Mouse (Mus musculus) cerebellum, postnatal 36 days (tissue): Measurements from ENCODE around the gene Trp63.
"Not testable (repeated sequence)": the region's sequence is repeated elsewhere in the genome, so short reads cannot be mapped to it uniquely, and the experiment has no call there.

Source experiments
- DNase-seq, 2 experiments: peaks; one replicate each; pipeline ENCODE4 v3.0.0; 2021 to 2022; ENCODE audit warnings: mixed read lengths in 2 of 2

The Trp63 gene

DNA sequence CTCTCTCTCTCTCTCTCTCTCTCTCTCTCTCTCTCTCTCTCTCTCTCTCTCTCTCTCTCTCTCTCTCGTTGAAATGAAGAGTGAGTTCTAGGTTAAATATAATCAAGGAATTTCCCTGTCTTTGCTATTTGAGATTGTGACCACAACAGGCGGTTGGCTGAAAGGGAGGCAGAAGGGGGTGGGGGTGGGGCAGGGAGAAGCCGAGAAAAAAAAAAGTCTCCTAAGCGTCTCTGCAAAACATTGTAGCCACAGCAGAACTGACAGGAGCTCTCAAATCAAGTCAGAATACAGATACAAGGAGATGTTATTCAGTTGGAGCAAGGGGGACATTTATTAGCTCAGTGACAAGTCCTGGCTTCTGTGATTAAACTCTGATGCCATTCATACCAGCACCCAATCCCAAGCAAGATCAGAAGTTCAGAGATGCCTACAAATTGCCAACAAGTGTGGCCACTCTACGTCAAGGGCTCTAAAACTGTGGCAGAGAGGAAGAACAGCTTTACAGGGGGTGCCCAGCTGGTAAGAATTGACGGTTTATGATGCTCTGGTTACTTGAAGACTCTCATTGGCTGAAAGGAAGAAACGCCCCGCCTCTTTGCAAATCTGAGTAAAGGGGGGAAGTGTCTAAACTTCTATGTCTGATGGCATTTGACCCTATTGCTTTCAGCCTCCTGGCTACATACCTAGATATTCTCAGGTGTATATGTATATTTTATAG, at the start of gene Trp63:
TSS of gene Trp63 (plus strand) at position 233 of the 718 bp plus-strand sequence.
- DNase-seq: no peak

DNA sequence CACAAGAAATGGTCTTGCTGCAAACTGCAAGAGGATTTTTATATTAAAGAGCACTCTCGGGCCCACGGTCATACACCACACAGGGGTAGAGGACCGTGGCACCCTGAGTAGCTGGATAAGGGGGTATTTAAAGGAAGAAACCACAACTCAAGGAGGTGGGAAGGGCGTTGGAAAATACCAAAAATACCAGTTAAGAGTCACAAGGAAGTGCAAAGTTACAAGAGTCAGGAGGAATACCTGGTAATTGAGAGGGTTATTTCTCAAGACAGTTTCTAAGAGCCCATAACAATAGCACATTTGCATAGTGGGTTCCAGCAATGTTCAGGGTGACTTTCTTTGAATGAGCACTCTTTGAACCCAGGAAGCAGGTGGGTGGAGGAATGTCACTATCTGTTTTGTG, 38.8 kb upstream of the Trp63 start:
- not testable (repeated sequence) for DNase-seq

DNA sequence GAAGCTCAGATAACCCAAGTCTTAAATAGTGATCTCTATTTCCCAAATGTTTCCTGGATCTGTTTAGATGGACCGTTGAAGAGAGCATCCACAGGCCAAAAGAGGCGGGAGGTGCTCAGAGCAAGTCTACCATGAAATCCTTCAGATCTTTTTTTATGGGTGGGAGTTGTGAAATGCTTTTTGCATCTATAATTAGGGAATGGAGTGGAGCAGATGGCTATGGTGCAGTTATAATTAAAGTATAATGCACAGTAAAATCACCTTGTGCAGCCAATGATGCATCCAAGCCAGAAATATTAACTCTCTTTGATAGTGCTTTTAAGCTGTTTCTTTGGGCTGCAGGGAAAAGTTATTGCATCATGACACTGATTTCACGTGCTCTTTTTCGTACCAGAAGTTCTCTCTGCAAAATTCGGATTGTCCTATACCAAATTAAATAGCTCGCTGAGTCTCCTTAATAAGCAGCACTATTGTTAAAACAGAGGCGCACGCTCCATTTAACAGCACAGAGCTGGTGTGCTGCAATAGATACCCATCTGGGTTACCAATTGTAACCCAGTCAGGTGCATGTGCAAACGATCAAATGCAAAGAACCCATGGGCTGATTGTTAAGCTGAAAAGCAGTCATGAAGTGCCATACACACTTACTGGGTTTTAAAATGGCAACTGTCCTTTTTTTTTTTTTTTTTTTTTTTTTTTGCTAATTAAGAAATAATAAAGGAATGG, 22.9 kb upstream of the Trp63 start:
- DNase-seq: no peak

GRCm38 (mm10) chr16:25663116-25663515, 20.4 kb upstream of the Trp63 start:
- DNase-seq: no peak

- no peak for DNase-seq
Observed at GRCm38 (mm10) chr16:25673861-25674440, 9.6 kb upstream of the Trp63 start.

GRCm38 (mm10) chr16:25680369-25680768, 3.2 kb upstream of the Trp63 start:
- DNase-seq: no peak

DNA sequence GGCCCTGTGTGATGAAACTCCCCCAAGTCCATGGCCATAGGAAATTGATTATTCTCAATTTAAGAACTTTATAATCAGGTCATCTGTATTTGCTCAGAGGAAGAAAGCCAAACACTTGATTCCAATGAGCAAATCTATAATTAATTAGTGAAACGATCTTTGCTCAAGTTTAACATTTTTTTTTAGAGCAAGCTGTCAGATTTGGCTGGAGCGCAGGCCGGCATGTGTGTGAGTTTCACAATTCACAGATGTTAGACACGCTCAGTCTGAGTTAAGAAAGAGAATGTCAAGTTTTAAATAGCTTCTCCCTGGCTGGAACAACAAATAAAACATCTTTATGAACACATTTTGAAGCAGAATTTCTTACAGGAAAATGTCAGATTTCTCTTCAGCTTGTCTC, 1.0 kb upstream of the Trp63 start:
- no peak for DNase-seq

DNA sequence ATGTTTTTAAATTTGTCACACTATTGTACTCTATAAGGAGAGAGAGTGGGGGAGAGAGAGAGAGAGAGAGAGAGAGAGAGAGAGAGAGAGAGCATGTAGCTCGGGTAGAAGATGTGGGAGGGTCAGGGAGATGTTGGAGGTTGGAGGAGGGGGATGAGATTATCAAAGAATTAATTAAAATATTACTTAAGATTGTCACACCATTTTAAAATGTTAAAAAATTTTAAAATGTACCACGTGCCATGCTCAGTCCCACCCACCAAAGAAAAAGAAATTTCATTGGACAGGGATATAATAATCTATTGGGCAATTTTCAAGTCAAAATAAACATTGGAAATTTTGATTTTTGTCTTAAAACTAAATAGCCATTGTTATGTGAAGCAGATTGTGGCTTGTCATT, 1.0 kb downstream of the Trp63 start:
- DNase-seq: no peak

DNA sequence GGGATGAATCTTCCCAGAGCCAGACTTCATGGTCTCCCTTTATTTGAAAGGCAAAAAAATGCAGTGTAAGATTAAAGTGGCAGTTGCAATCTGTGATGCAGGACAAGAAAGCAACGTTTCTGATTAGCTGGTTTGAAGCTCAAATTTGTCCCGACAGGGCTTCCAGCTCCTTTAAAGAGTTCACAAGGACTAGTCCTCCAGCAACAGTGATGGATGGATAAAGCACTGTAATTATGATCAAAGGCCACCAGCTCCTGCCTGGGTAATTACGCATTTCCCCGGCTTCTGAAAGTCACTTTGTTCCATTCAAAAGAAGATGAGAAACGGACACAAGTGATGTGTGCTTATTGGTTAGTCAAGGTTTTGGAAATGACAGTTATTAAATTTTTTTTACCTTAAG, 7.0 kb downstream of the Trp63 start:
- no peak for DNase-seq

DNA sequence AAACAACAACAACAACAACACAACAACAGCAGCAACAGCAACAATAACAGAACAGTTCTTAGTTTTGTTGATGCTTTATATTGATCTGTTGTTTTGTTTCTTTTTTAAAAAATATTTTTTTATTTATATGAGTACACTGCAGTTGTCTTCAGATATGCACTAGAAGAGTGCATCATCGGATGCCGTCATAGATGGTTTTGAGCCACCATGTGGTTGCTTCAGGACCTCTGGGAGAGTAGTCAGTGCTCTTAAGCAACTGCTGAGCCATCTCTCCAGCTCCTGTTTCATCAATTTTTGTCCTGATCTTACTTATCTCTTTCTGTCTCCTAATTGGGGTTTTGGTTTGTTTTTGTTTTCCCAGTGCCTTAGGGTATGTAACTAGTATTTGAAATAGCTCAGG, 17.7 kb downstream of the Trp63 start:
- DNase-seq: no peak

- no peak for DNase-seq
Observed at GRCm38 (mm10) chr16:25706260-25706659, 22.7 kb downstream of the Trp63 start.

DNA sequence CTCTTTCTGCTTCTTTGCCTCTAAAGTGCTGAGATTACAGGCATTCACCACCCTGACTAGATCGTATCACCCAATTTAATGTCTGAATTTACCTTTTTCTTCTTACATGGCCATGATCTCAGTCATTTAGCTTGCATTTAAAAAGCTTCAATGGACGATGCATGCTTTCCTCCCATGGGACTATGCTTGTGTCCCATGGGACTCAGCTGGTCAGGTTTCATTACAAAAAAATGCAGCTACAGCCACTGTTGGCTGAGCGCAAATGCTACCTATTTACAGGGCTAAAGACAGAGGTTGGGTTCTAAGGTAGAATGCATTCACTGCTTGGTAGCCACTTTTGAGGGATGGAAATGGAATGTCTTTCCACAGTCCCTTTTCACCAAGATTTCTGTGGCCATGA, 32.2 kb downstream of the Trp63 start:
- no peak for DNase-seq

- DNase-seq: no peak
Observed at GRCm38 (mm10) chr16:25723131-25723530, 39.6 kb downstream of the Trp63 start.

- no peak for DNase-seq
Observed at GRCm38 (mm10) chr16:25727001-25727400, 43.4 kb downstream of the Trp63 start.

- DNase-seq: no peak
Observed at GRCm38 (mm10) chr16:25727957-25728506, 44.5 kb downstream of the Trp63 start.

- no peak for DNase-seq
Observed at GRCm38 (mm10) chr16:25736912-25737311, 53.3 kb downstream of the Trp63 start.

- no peak for DNase-seq
Observed at GRCm38 (mm10) chr16:25737623-25738050, 54.1 kb downstream of the Trp63 start.

- DNase-seq: no peak
Observed at GRCm38 (mm10) chr16:25746807-25747206, 63.2 kb downstream of the Trp63 start.

GRCm38 (mm10) chr16:25751866-25752265, 68.3 kb downstream of the Trp63 start:
- DNase-seq: no peak

DNA sequence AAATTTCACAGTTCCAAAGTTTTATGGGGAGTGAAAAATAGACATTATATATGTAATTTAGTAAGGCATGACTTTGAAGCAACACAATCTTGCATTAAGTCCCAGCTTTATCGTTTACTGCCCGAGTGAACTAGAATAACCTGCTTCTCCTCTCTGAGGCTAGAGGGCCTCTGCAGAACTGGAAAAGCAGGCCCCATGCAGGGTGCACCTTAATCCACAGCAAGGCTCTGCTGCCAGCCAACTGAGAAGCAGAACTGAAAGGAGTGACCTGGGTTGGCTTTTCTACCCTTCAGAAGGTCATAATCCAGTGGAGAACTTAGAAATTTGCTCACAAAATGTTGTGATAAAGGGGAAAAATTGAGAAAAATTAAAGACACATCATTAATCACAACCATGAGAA, 74.5 kb downstream of the Trp63 start:
- DNase-seq: no peak

DNA sequence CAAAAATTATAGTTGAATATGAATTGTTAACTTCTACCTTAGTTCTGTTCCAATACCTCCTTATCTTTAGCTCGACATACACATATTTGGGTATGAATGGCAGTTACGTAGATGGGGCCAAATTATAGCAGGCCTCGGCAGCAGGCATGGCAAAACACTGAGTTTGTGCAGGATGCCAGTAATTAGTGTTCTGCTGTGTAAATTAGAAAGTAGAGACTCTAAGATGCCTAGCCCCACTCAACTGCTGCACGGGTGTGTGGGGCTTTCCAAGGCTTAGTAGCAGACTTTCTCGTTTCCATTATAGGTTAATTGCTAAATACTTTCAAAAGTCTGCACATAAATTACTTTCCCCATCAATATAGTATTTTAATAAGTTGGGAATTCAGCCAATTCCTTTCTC, 82.0 kb downstream of the Trp63 start:
- no peak for DNase-seq

DNA sequence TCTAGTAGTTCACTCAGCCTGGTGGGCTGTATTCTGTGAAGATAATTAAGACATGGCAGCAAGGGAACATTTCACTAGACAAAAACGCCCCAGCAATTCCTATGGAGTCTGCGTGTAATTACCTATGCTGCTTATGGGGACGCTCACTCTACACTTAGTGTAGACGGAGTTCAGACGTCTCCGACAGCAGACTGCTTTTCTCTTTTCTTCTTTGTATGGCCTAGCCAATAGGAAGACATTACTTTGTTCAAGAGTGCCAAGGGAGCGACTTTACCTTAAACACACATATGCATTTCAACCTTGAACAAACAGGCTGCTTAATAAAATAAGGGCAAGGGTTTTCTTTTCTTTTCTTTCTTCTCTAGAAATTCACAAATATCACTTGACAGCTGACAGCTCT, 91.0 kb downstream of the Trp63 start:
- DNase-seq: no peak

DNA sequence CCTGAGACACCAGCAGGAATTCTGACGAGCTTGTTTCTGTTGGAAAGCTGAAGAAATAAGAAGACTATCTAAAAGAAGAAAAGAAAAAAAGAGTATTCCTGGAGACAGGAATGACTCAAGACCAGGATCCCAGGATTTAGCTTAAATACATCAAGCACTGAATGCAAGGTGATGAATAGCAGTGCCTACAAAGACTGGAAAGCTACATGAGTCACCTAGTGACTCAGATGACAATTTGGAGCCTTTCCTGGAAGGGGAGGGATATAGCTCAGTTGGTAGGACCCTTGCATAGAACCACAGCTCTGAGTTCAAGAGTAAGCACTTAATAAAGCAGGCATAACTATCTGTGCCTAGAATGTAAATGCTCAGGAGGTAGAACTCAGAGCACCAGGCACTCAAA, 93.9 kb downstream of the Trp63 start:
- DNase-seq: no peak

- no peak for DNase-seq
Observed at GRCm38 (mm10) chr16:25779964-25780363, 96.4 kb downstream of the Trp63 start.
